22 mouse cellular contexts compared by ENCODE assay signal in genomic region chr5:121395621-121396020, GRCm38 (mm10). TPM values are rescaled to one million over a fixed set of nuclear protein-coding genes. Genes with fewer than 3 reads are reported as not detected.
DNase-seq lines count a peak whose midpoint lies in the region; ATAC-seq and TF ChIP-seq lines count a peak whose summit lies in the region.
"Had no signal": no experiment of that assay in that cellular context is flagged by ENCODE, and none has a peak within 500 bp of the region (broad histone marks: within the 10 kb centered on the region; RNA-seq: fewer than 3 reads in every experiment).

No protein-coding gene starts in this region.

- DNase-seq in cerebellum, adult 11-12 months: peak; percentile 30
- DNase-seq in stomach, postnatal 0 days (ENCODE audit: low spot score): peak; percentile 69
- no peak for DNase-seq in thymus, postnatal 25 days
- DNase-seq in kidney, adult 18-20 months: no peak
- DNase-seq: adrenal gland, adult 2 months; adrenal gland, adult 8-10 months; adrenal gland, postnatal 10 days; adrenal gland, postnatal 14 days; adrenal gland, postnatal 25 days; adrenal gland, postnatal 36 days; B cell, adult 2 months; cerebellum, adult 11 months; cerebellum, adult 18-20 months; cerebellum, adult 2 months; cerebellum, adult 8-10 months had no signal

- no peak for TF ChIP-seq EP300 in stomach, postnatal 0 days (optimal IDR thresholded peaks at IDR 0.05)

- no peaks in the 10 kb centered on the region for H3K27me3 ChIP-seq in stomach, embryonic 16.5 days (ENCODE audit: control insufficient read depth, insufficient read depth, low read length)
- H3K27me3 ChIP-seq in stomach, postnatal 0 days (ENCODE audit: control insufficient read depth, insufficient read depth, low read length): no peaks in the 10 kb centered on the region
- H3K27me3 ChIP-seq: CH12.LX, Patski had no signal

- TF ChIP-seq CTCF in stomach, postnatal 0 days (IDR thresholded peaks at IDR 0.05; ENCODE audit: low read depth): no peak

- 63% methylated on average over 5 of the region's 5 CpGs for WGBS in stomach, embryonic 16.5 days
- 51% methylated on average over 5 of the region's 5 CpGs for WGBS in stomach, postnatal 0 days

- H3K27ac ChIP-seq in stomach, embryonic 16.5 days (ENCODE audit: low read length): peak overlapping the region; percentile 54; the same call in 1 of the 2 replicates
- H3K27ac ChIP-seq in stomach, postnatal 0 days (replicated peaks): peak overlapping the region; percentile 83

- H3K9me3 ChIP-seq in stomach, embryonic 16.5 days (replicated peaks; ENCODE audit: control insufficient read depth, low read length): no peaks in the 10 kb centered on the region
- H3K9me3 ChIP-seq in stomach, postnatal 0 days (ENCODE audit: control insufficient read depth, low read length): no peaks in the 10 kb centered on the region
- H3K9me3 ChIP-seq: G1E had no signal

- no peak overlapping the region for H3K4me2 ChIP-seq in stomach, embryonic 16.5 days (ENCODE audit: low read depth, low read length)
- no peak overlapping the region for H3K4me2 ChIP-seq in stomach, postnatal 0 days (replicated peaks; ENCODE audit: low read depth)

- H3K4me3 ChIP-seq in stomach, embryonic 16.5 days (replicated peaks; ENCODE audit: low read length): no peak overlapping the region
- H3K4me3 ChIP-seq in stomach, postnatal 0 days (ENCODE audit: low read depth, low read length): no peak overlapping the region

- no peak overlapping the region for H3K9ac ChIP-seq in stomach, embryonic 16.5 days (ENCODE audit: low read length)
- no peak overlapping the region; the same call in 1 of the 2 replicates for H3K9ac ChIP-seq in stomach, postnatal 0 days (ENCODE audit: low read length)

- peaks cover 17% of the 10 kb centered on the region for H3K4me1 ChIP-seq in stomach, embryonic 16.5 days (ENCODE audit: control insufficient read depth, insufficient read depth, low read length)
- peaks cover 8% of the 10 kb centered on the region; the same call in 1 of the 2 replicates for H3K4me1 ChIP-seq in stomach, postnatal 0 days (replicated peaks; ENCODE audit: control insufficient read depth, insufficient read depth)

- H3K36me3 ChIP-seq in stomach, embryonic 16.5 days (ENCODE audit: control insufficient read depth, insufficient read depth, low read length): no peaks in the 10 kb centered on the region
- no peaks in the 10 kb centered on the region for H3K36me3 ChIP-seq in stomach, postnatal 0 days (ENCODE audit: control insufficient read depth, insufficient read depth, low read length)

- no peak for ATAC-seq in cerebellum, adult (ENCODE audit: insufficient number of reproducible peaks, low FRiP score, low TSS enrichment)
- no peak for ATAC-seq in stomach, embryonic 16.5 days (ENCODE audit: insufficient read depth, low FRiP score)
- ATAC-seq in stomach, postnatal 0 days (ENCODE audit: low FRiP score, low TSS enrichment): peak; percentile 68
- ATAC-seq: activated CD4-positive, CD25-positive, alpha-beta regulatory T cell, adult 4 months; CD4-positive, CD25-positive, alpha-beta regulatory T cell, adult 4 months; Patski had no signal

RNA-seq across cellular contexts. Expression of gene Naa25, which starts 2.1 kb away (rescaled TPM):
- polyA plus RNA-seq in stomach, embryonic 16.5 days (2015; fragmentation: Nextera tagmentation; extraction: Ambion mirVana): 43.4 and 45.8 TPM in 2 replicates
- polyA plus RNA-seq in stomach, postnatal 0 days (2015; fragmentation: Nextera tagmentation; extraction: Ambion mirVana): 21.6 and 22.0 TPM in 2 replicates

RNA-seq across cellular contexts. Expression of gene Trafd1, which starts 10.2 kb away (rescaled TPM):
- polyA plus RNA-seq in stomach, embryonic 16.5 days (2015; fragmentation: Nextera tagmentation; extraction: Ambion mirVana): 74.7 and 77.1 TPM in 2 replicates
- polyA plus RNA-seq in stomach, postnatal 0 days (2015; fragmentation: Nextera tagmentation; extraction: Ambion mirVana): 57.2 and 61.2 TPM in 2 replicates

RNA-seq across cellular contexts. Expression of gene Tmem116, which starts 56.1 kb away (rescaled TPM):
- polyA plus RNA-seq in stomach, embryonic 16.5 days (2015; fragmentation: Nextera tagmentation; extraction: Ambion mirVana): 3.5 and 4.5 TPM in 2 replicates
- 4.5 and 4.8 TPM in 2 replicates for polyA plus RNA-seq in stomach, postnatal 0 days (2015; fragmentation: Nextera tagmentation; extraction: Ambion mirVana)

RNA-seq across cellular contexts. Expression of gene Erp29, which starts 56.7 kb away (rescaled TPM):
- 185 and 207 TPM in 2 replicates for polyA plus RNA-seq in stomach, embryonic 16.5 days (2015; fragmentation: Nextera tagmentation; extraction: Ambion mirVana)
- polyA plus RNA-seq in stomach, postnatal 0 days (2015; fragmentation: Nextera tagmentation; extraction: Ambion mirVana): 142 and 143 TPM in 2 replicates

Comparison
In these comparisons a context has a peak if more than half of its experiments do, and no peak if none do; other contexts are left out.
1. DNase-seq: peak in cerebellum, adult 11-12 months (single experiment) and stomach, postnatal 0 days (single experiment); none in thymus, postnatal 25 days (single experiment) and kidney, adult 18-20 months (single experiment).